Mouse (Mus musculus): Measurements from ENCODE around the gene Tox4. TPM values are rescaled to one million over a fixed set of nuclear protein-coding genes. Genes with fewer than 3 reads are reported as not detected.
A peak's percentile ranks its signal among the peaks of the same experiment; 100 is the strongest.
"Not testable (repeated sequence)": the region's sequence is repeated elsewhere in the genome, so short reads cannot be mapped to it uniquely, and the experiment has no call there.

The Tox4 gene
- total and polyA plus RNA-seq, 2 experiments from 2014 or later, result 22.0 to 30.1 TPM

DNA sequence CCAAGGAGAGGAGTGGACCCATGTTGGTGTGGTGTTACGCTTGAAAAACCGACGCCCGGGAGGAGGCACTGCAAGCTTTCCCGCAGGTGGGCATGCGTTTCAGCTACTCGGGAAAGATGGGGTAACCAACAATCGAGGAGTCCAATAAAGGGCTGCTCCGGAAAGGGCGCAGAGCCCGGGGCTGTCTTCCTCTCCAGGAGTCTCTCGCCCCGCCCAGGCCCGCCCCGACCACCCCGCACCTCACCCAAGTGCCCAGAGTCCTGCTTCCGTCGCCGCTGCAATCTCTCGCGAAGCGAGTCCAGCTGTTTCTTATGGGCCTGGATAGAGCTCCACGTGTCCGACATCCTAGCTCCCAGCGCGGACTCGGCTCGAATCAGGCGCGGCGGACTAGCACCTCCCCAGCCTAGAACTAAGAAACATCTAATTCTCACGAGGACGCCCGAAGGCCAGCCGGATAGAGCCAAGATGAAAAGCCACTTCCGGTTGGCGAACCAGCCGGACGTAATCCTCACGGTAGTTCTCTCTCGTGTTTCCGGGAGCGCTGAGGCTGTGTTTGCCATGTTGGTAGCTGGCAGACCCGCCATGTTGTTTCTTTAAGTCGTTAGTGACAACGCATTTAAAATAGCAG, 25.8 kb downstream of the Tox4 start, which contains the start of gene Mettl3:
Gene Mettl3, minus strand, starts transcription at position 485 of the 628 bp plus-strand sequence.
- Histone ChIP-seq H3K27ac (ENCODE audit: low read depth) (peak within 1 kb of the TSS; percentile 92), H3K9ac (replicated peaks; ENCODE audit: low read depth, low read length) (peak within 1 kb of the TSS; percentile 67), H3K9me3 (replicated peaks; ENCODE audit: control insufficient read depth, low read length) (no peaks in the 10 kb centered on the region), H3K4me3 (ENCODE audit: low read depth, low read length) (peak within 1 kb of the TSS; percentile 67), H3K36me3 (replicated peaks; ENCODE audit: control insufficient read depth, insufficient read depth, low read length) (peaks cover 5% of the 10 kb centered on the region), H3K4me1 (ENCODE audit: control insufficient read depth, insufficient read depth) (peaks cover 6% of the 10 kb centered on the region; the same call in 1 of the 2 replicates), H3K4me2 (ENCODE audit: low read depth, low read length) (peak within 1 kb of the TSS; percentile 92), H3K27me3 (ENCODE audit: control insufficient read depth, insufficient read depth, low read length) (no peaks in the 10 kb centered on the region)
- peak; percentile 95 for DNase-seq (ENCODE audit: low spot score)
- under 1% methylated on average over 46 of the region's 46 CpGs for WGBS
- TF ChIP-seq CTCF (IDR thresholded peaks at IDR 0.05; ENCODE audit: low read depth) (no peak; the same call in 1 of the 2 replicates), EP300 (IDR thresholded peaks at IDR 0.05; ENCODE audit: low read depth) (0 out of 2 replicates have a peak, but pooled peaks have one; percentile 52)
- peak; percentile 96 for ATAC-seq (ENCODE audit: insufficient read depth, low read depth)

DNA sequence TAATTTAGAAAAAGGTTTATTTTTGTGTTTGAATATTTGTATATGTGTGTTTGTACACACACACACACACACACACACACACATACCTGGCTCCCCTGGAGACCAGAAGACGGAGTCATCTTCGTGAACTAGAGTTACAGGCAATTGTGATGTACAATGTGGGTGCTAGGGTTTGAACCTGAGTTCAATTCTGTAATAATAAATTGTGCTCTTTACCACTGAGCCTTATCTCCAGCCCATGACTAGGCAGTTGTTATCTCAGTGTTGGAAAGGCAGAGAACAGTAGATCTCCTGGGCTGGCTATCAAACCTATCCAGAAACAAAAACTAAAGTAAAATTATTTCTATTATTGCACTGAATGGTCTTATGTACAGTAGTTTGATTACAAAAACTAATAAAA, 27.2 kb downstream of the Tox4 start:
- 96% methylated on average over 2 of the region's 2 CpGs for WGBS
- H3K9ac ChIP-seq (replicated peaks; ENCODE audit: low read depth, low read length), result no peak overlapping the region
- no peak overlapping the region for H3K27ac ChIP-seq (ENCODE audit: low read depth)
- H3K4me2 ChIP-seq (ENCODE audit: low read depth, low read length), result no peak overlapping the region
- H3K27me3 ChIP-seq (ENCODE audit: control insufficient read depth, insufficient read depth, low read length), result no peaks in the 10 kb centered on the region
- H3K9me3 ChIP-seq (replicated peaks; ENCODE audit: control insufficient read depth, low read length), result no peaks in the 10 kb centered on the region
- H3K4me1 ChIP-seq (ENCODE audit: control insufficient read depth, insufficient read depth), result peaks cover 6% of the 10 kb centered on the region; the same call in 1 of the 2 replicates
- DNase-seq (ENCODE audit: low spot score), result no peak
- H3K4me3 ChIP-seq (ENCODE audit: low read depth, low read length), result no peak overlapping the region
- H3K36me3 ChIP-seq (replicated peaks; ENCODE audit: control insufficient read depth, insufficient read depth, low read length), result no peaks in the 10 kb centered on the region
- TF ChIP-seq EP300 (IDR thresholded peaks at IDR 0.05; ENCODE audit: low read depth) (no peak), CTCF (IDR thresholded peaks at IDR 0.05; ENCODE audit: low read depth) (no peak)
- ATAC-seq (ENCODE audit: insufficient read depth, low read depth), result no peak

DNA sequence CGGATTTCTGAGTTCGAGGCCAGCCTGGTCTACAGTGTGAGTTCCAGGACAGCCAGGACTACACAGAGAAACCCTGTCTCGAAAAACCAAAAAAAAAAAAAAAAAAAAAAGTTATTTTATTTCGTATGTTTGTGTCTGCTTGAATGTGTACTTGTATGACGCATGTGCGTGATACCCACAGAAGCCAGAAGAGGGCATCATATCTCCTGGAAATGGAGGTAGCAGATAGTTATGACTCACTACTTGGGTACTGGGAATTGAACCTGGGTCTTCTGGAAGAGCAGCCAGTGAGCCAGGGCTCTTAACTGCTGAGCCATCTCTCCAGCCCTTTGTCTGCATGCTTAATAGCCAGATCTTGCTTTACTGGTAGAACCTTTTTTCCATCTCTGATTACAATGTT, 31.4 kb downstream of the Tox4 start:
- H3K9me3 ChIP-seq (replicated peaks; ENCODE audit: control insufficient read depth, low read length); ATAC-seq (ENCODE audit: insufficient read depth, low read depth); H3K4me1 ChIP-seq (ENCODE audit: control insufficient read depth, insufficient read depth); H3K4me3 ChIP-seq (ENCODE audit: low read depth, low read length); H3K4me2 ChIP-seq (ENCODE audit: low read depth, low read length); H3K9ac ChIP-seq (replicated peaks; ENCODE audit: low read depth, low read length); DNase-seq (ENCODE audit: low spot score); H3K27ac ChIP-seq (ENCODE audit: low read depth); H3K27me3 ChIP-seq (ENCODE audit: control insufficient read depth, insufficient read depth, low read length): not testable (repeated sequence)
- 93% methylated on average over 5 of the region's 6 CpGs for WGBS
- H3K36me3 ChIP-seq (replicated peaks; ENCODE audit: control insufficient read depth, insufficient read depth, low read length), result peaks cover 25% of the 10 kb centered on the region

DNA sequence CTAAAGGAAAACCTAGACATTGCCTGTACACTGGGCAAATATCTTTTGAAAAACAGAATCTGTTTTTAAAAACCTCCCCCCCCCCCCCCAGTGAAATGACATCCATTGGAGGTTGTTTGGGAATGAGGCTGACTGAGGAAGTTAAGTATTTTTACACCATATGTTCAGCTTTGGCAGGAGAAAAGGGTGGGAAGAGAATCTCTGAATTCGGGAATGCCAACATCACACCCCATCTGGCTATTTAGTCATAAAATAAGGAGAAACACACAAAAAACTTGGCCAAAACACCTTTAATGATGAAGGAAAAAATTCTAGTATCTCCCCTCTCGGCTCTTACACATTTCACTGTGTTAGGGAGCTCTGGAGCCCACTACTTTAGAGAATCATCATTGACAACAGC, 32.0 kb downstream of the Tox4 start:
- Histone ChIP-seq H3K9me3 (replicated peaks; ENCODE audit: control insufficient read depth, low read length) (no peaks in the 10 kb centered on the region), H3K27ac (ENCODE audit: low read depth) (no peak overlapping the region), H3K9ac (replicated peaks; ENCODE audit: low read depth, low read length) (no peak overlapping the region), H3K36me3 (replicated peaks; ENCODE audit: control insufficient read depth, insufficient read depth, low read length) (peaks cover 25% of the 10 kb centered on the region), H3K4me1 (ENCODE audit: control insufficient read depth, insufficient read depth) (no peaks in the 10 kb centered on the region), H3K4me3 (ENCODE audit: low read depth, low read length) (no peak overlapping the region), H3K4me2 (ENCODE audit: low read depth, low read length) (no peak overlapping the region), H3K27me3 (ENCODE audit: control insufficient read depth, insufficient read depth, low read length) (no peaks in the 10 kb centered on the region)
- WGBS, result 85% methylated on average over 2 of the region's 2 CpGs
- no peak for TF ChIP-seq CTCF (IDR thresholded peaks at IDR 0.05; ENCODE audit: low read depth)
- TF ChIP-seq EP300 (IDR thresholded peaks at IDR 0.05; ENCODE audit: low read depth), result no peak
- DNase-seq (ENCODE audit: low spot score), result no peak
- no peak for ATAC-seq (ENCODE audit: insufficient read depth, low read depth)

DNA sequence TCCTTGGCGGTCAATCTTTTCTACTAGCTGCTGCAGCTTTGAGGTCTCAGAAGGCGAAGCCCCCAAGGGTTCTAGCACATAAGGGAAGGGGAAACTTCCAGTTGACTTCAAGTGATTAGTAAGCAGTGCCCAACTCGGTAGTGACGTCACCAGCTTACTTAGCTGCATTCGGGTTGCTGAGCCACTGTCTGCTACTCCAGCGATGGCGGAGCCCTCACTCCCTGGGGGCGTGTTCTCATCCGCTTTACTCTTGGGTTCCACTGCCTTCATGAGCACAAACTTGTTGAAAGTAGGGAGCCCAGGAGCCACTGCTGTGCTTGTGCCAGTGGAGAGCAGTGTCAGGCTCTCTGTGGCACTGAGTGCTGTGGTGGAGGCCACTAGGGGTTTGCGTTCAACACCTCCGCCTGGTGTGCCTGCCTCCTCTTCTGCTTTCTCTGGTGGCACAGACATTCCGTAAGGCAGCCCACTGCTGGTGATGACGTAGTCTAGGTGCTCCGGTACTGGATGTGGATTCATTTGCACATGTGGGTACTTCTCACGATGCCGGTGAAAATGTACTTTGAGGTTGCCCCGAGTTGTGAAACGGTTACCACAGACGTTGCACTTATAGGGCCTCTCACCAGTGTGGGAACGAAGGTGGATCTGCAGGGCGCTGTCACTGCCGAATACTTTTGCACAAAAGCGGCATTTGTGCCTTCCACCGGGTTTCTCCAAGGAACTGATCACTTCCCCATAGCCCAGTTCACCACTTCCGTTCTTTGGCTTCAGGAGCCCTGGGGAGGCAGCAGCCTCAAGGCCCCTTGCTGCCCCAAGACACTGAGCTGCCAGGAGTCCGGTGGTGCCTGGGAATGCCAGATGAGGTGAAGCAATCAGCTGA, 35.2 kb downstream of the Tox4 start:
- TF ChIP-seq CTCF (IDR thresholded peaks at IDR 0.05; ENCODE audit: low read depth), result no peak
- no peak overlapping the region for H3K4me3 ChIP-seq (ENCODE audit: low read depth, low read length)
- ATAC-seq (ENCODE audit: insufficient read depth, low read depth) (no peak), DNase-seq (ENCODE audit: low spot score) (no peak)
- no peaks in the 10 kb centered on the region for H3K27me3 ChIP-seq (ENCODE audit: control insufficient read depth, insufficient read depth, low read length)
- no peak overlapping the region for H3K27ac ChIP-seq (ENCODE audit: low read depth)
- no peaks in the 10 kb centered on the region for H3K9me3 ChIP-seq (replicated peaks; ENCODE audit: control insufficient read depth, low read length)
- H3K9ac ChIP-seq (replicated peaks; ENCODE audit: low read depth, low read length), result no peak overlapping the region
- H3K4me1 ChIP-seq (ENCODE audit: control insufficient read depth, insufficient read depth), result peaks cover 6% of the 10 kb centered on the region
- WGBS, result 83% methylated on average over 26 of the region's 26 CpGs
- peaks cover 25% of the 10 kb centered on the region for H3K36me3 ChIP-seq (replicated peaks; ENCODE audit: control insufficient read depth, insufficient read depth, low read length)
- H3K4me2 ChIP-seq (ENCODE audit: low read depth, low read length), result no peak overlapping the region
